Mouse (Mus musculus) stomach, postnatal 0 days (tissue): Measurements from ENCODE around the gene Zkscan17. TPM values are rescaled to one million over a fixed set of nuclear protein-coding genes. Genes with fewer than 3 reads are reported as not detected.
"Not testable (repeated sequence)": the region's sequence is repeated elsewhere in the genome, so short reads cannot be mapped to it uniquely, and the experiment has no call there.

Experiments
- ATAC-seq: fragments of 200-750 bp; cut with Nextera tagmentation; 2 replicates; pipeline ENCODE4 v1.8.0; 2017; ENCODE audit not compliant: low FRiP score, low TSS enrichment
- DNase-seq: peaks from one replicate; pipeline ENCODE4 v3.0.0-alpha.2; 2016; ENCODE audit warnings: low spot score
- H3K27ac ChIP-seq: fragments of 300-500 bp; sonication (generic); replicated peaks from 2 replicates; pipeline ENCODE4 v1.5.1; 2014; ENCODE audit warnings: mild to moderate bottlenecking, control low read depth
- H3K27me3 ChIP-seq: fragments of 300-500 bp; sonication (generic); 2 replicates; pipeline ENCODE4 v1.6.1; 2014; ENCODE audit warnings: low read length; ENCODE audit not compliant: control insufficient read depth, insufficient read depth
- H3K36me3 ChIP-seq: fragments of 300-500 bp; sonication (generic); 2 replicates; pipeline ENCODE4 v1.6.1; 2014; ENCODE audit warnings: low read length, mixed read lengths; ENCODE audit not compliant: control insufficient read depth, insufficient read depth
- H3K4me1 ChIP-seq: fragments of 300-500 bp; sonication (generic); replicated peaks from 2 replicates; pipeline ENCODE4 v1.6.1; 2014; ENCODE audit warnings: antibody characterized with exemption; ENCODE audit not compliant: control insufficient read depth, insufficient read depth
- H3K4me2 ChIP-seq: fragments of 300-500 bp; sonication (generic); replicated peaks from 2 replicates; pipeline ENCODE4 v1.6.1; 2014; ENCODE audit warnings: low read depth, mild to moderate bottlenecking, control low read depth, moderate library complexity
- H3K4me3 ChIP-seq: fragments of 300-500 bp; sonication (generic); 2 replicates; pipeline ENCODE4 v1.5.1; 2014; ENCODE audit warnings: low read depth, low read length, control low read depth
- H3K9ac ChIP-seq: fragments of 300-500 bp; sonication (generic); 2 replicates; pipeline ENCODE4 v1.6.1; 2014; ENCODE audit warnings: mild to moderate bottlenecking, low read length, control low read depth, mixed read lengths
- H3K9me3 ChIP-seq: fragments of 300-500 bp; sonication (generic); 2 replicates; pipeline ENCODE4 v1.6.1; 2016; ENCODE audit warnings: low read length; ENCODE audit not compliant: control insufficient read depth
- CTCF ChIP-seq: IDR thresholded peaks from 2 replicates; pipeline ENCODE4 v1.5.1; 2016; ENCODE audit warnings: antibody characterized with exemption, low read depth, mild to moderate bottlenecking, moderate library complexity
- EP300 ChIP-seq: optimal IDR thresholded peaks from 2 replicates; pipeline ENCODE3; 2016; ENCODE audit warnings: antibody characterized with exemption
- WGBS: fragments of 180-500 bp; shearing (Covaris S2); extraction: QIAGEN DNeasy Blood & Tissue Kit; methylation state at CpG from one replicate; pipeline ENCODE4 v1.1.7; 2014; 5-methylcytosine and 5-hydroxymethylcytosine counted together
- polyA plus RNA-seq: library from polyadenylated mRNA; unstranded; fragments of >200 nt; fragmentation: Nextera tagmentation; extraction: Ambion mirVana; gene quantifications from 2 replicates; pipeline ENCODE4 v1.2.1, GENCODE M21; 2015

The Zkscan17 gene
- polyA plus RNA-seq: 6.9 and 7.2 TPM in 2 replicates

DNA sequence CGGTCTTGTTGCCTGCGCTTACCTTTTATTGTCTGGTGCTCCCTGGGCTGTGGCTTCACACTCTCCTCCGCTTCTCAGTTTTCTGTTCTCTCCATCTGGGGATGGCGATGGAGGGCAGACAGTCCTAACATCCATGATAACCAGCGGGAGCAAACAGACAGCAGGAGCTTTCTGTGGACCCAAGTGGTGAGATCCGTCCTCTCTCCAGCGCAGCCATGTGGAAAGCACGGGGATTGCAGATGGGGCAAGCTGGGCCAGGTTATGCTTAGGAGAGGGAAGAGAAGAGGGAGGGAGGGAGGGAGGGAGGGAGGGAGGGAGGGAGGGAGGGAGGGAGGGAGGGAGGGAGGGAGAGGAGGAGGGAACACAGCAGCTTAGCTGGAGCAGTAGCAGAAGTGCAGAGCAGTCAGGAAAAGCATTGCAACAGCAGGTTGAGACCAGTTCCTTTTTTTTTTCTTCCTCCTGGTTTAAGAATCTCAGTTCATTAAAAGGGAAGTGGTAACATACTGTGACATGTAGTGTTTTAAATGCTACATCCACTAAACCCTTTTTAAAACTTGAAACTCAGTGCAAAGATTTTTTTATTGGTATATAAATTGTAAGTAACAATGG lies at the start of gene Zkscan17:
TSS of gene Zkscan17 (minus strand) at position 280 of the 609 bp plus-strand sequence.
- H3K4me1 ChIP-seq: no peaks in the 10 kb centered on the region
- no peak within 1 kb of the TSS for H3K4me2 ChIP-seq
- no peak within 1 kb of the TSS for H3K4me3 ChIP-seq
- no peak within 1 kb of the TSS for H3K27ac ChIP-seq
- no peak within 1 kb of the TSS for H3K9ac ChIP-seq
- no peaks in the 10 kb centered on the region for H3K27me3 ChIP-seq
- no peaks in the 10 kb centered on the region for H3K9me3 ChIP-seq
- ATAC-seq (no peak), DNase-seq (peak; percentile 56)
- TF ChIP-seq EP300 (no peak), CTCF (peak; percentile 61)
- H3K36me3 ChIP-seq: no peaks in the 10 kb centered on the region
- 48% methylated on average over 8 of the region's 8 CpGs for WGBS

DNA sequence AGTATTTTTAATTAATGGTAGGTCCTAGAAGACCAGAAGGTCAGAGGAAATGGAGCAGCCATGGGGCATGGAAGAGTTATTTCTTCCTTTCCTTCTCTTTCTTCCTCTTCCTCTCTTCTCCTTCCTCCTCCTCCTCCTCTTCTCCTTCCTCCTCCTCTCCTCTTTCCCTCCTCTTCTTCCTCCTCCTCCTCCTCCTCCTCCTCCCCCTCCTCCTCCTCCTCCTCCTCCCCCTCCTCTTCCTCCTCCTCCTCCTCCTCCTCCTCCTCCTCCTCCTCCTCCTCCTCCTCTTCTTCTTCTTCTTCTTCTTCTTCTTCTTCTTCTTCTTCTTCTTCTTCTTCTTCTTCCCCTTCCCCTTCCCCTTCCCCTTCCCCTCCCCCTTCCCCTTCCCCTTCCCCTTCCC lies 49.6 kb upstream of the Zkscan17 start, which contains the start of gene Olfr222:
TSS of gene Olfr222 (minus strand) at position 101 of the 400 bp plus-strand sequence.
- DNase-seq, H3K36me3 ChIP-seq, H3K4me3 ChIP-seq, H3K9me3 ChIP-seq, H3K4me2 ChIP-seq, H3K4me1 ChIP-seq, H3K27ac ChIP-seq, ATAC-seq, H3K9ac ChIP-seq, H3K27me3 ChIP-seq: not testable (repeated sequence)

DNA sequence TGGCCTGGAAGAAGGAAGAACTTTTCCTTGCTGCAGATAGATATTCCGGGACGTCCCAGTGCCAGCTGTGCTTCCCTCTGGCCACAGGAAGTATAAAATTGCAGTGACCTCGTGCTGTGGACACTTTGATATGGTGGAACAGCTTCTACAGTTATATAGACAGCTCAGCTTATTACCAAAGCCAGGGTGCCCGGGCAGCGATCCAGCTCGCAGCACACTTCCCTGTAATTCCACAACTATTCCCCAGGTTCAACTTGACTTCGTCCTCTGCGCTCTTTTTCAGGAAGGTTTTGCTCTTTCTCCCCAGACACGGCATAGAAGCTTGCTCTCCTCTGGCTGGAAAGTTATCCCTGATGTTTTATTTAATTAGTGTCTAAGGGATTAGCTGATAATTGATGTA lies 49.2 kb upstream of the Zkscan17 start:
- H3K9me3 ChIP-seq: no peaks in the 10 kb centered on the region
- no peaks in the 10 kb centered on the region for H3K36me3 ChIP-seq
- no peak overlapping the region for H3K4me2 ChIP-seq
- 42% methylated on average over 9 of the region's 9 CpGs for WGBS
- H3K27ac ChIP-seq: no peak overlapping the region
- H3K27me3 ChIP-seq: no peaks in the 10 kb centered on the region
- TF ChIP-seq EP300: no peak
- TF ChIP-seq CTCF: no peak
- ATAC-seq: no peak
- no peak overlapping the region for H3K9ac ChIP-seq
- DNase-seq: no peak
- H3K4me1 ChIP-seq: no peaks in the 10 kb centered on the region
- no peak overlapping the region for H3K4me3 ChIP-seq

DNA sequence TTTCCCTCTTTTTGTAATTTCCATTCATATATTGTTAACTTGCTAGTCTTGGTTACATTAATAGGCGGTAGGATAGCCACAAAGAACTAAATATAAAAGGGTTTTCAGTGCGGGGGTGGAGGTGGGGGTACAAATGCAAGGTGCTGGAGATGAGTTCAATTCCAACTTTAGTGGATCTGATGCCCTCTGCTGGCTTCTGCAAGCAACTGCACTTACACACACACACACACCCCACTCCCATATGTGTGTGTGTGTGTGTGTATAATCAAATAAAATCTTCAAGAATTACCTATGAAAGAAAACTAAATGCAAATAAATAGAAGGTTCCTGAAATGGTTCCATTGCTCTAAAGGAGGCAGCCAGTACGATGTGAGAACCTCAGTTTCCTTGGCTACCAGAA lies 42.8 kb upstream of the Zkscan17 start:
- H3K4me3 ChIP-seq: no peak overlapping the region
- H3K9me3 ChIP-seq: no peaks in the 10 kb centered on the region
- WGBS: 51% methylated on average over 3 of the region's 3 CpGs
- no peak overlapping the region for H3K9ac ChIP-seq
- no peak overlapping the region for H3K27ac ChIP-seq
- no peak for DNase-seq
- TF ChIP-seq CTCF (peak; percentile 77), EP300 (no peak)
- no peak for ATAC-seq
- no peak overlapping the region for H3K4me2 ChIP-seq
- H3K4me1 ChIP-seq: no peaks in the 10 kb centered on the region
- no peaks in the 10 kb centered on the region for H3K27me3 ChIP-seq
- H3K36me3 ChIP-seq: no peaks in the 10 kb centered on the region

DNA sequence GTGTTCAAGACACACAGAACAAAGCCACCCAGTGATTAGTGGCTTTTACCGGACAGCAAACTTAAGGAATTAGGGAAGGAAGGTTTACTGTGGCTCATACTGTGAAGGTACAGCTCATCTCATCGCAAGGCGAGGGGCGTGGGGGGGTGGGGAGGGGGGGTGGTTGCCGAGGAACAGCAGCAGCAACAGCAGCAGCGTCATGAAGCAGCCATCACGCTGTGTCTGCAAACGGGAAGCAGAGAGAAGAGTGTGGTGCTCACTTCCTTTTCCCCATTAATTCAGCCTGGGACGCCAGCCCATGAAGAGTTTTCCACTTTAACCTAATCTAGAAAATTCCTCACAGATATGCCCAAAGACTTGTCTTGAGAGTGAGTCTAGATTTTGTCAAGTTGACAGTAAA lies 36.3 kb upstream of the Zkscan17 start:
- DNase-seq: no peak
- H3K9me3 ChIP-seq: no peaks in the 10 kb centered on the region
- H3K36me3 ChIP-seq: no peaks in the 10 kb centered on the region
- H3K27ac ChIP-seq: no peak overlapping the region
- H3K9ac ChIP-seq: no peak overlapping the region
- ATAC-seq: no peak
- H3K4me3 ChIP-seq: no peak overlapping the region
- no peaks in the 10 kb centered on the region for H3K4me1 ChIP-seq
- H3K27me3 ChIP-seq: no peaks in the 10 kb centered on the region
- no peak overlapping the region for H3K4me2 ChIP-seq
- TF ChIP-seq CTCF (no peak), EP300 (no peak)
- 70% methylated on average over 9 of the region's 9 CpGs for WGBS

DNA sequence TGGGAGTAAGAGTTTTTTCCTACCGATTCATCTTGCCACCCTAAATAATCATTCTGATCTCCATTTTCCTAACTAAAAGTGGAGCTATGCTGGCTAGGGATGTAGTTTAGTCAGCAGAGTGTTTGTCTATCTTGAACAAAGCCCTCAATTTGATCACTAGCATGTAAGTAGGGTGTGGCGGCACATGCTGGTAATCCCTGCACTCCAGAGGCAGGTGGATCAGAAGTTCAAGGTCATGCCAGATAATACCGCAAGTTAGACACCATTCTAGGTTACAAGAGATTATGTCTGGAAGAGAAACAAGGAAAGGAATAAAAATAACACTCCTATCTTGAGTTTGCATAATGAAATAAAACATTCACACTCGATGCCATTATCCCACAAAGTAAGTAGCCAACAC lies 35.8 kb upstream of the Zkscan17 start:
- WGBS: 86% methylated on average over 4 of the region's 4 CpGs
- ATAC-seq: no peak
- TF ChIP-seq EP300 (no peak), CTCF (no peak)

More for the DNA sequence above, 35.8 kb upstream of the Zkscan17 start:
- Histone ChIP-seq H3K9me3 (no peaks in the 10 kb centered on the region), H3K36me3 (no peaks in the 10 kb centered on the region), H3K4me3 (no peak overlapping the region), H3K4me2 (no peak overlapping the region), H3K27me3 (no peaks in the 10 kb centered on the region), H3K9ac (no peak overlapping the region), H3K4me1 (no peaks in the 10 kb centered on the region), H3K27ac (no peak overlapping the region)
- DNase-seq: no peak
